9 mouse cellular contexts compared by ENCODE assay signal in genomic region chr1:45431922-45432321, GRCm38 (mm10).
DNase-seq lines count a peak whose midpoint lies in the region; ATAC-seq and TF ChIP-seq lines count a peak whose summit lies in the region.
"Had no signal": no experiment of that assay in that cellular context is flagged by ENCODE, and none has a peak within 500 bp of the region (broad histone marks: within the 10 kb centered on the region; RNA-seq: fewer than 3 reads in every experiment).

No protein-coding gene starts in this region.

- H3K9ac ChIP-seq in liver, embryonic 13.5 days, result no peak overlapping the region
- H3K9ac ChIP-seq: embryonic facial prominence, embryonic 15.5 days had no signal

- no peak overlapping the region for H3K4me3 ChIP-seq in cerebellum, adult 2 months (replicated peaks; ENCODE audit: insufficient read depth, low read depth, low read length)
- H3K4me3 ChIP-seq in liver, embryonic 13.5 days (replicated peaks), result no peak overlapping the region
- H3K4me3 ChIP-seq: embryonic facial prominence, embryonic 15.5 days had no signal

- no peak for ATAC-seq in liver, embryonic 13.5 days (ENCODE audit: low read depth)

- TF ChIP-seq POLR2A in cerebellum, adult 2 months (IDR thresholded peaks at IDR 0.05; ENCODE audit: borderline replicate concordance, insufficient read depth, low read length), result no peak

- no peaks in the 10 kb centered on the region for H3K27me3 ChIP-seq in cerebellum, adult 2 months (ENCODE audit: control insufficient read depth, insufficient read depth, low read length)
- H3K27me3 ChIP-seq in liver, embryonic 13.5 days, result no peaks in the 10 kb centered on the region
- H3K27me3 ChIP-seq: embryonic facial prominence, embryonic 15.5 days had no signal

- no peak overlapping the region for H3K27ac ChIP-seq in cerebellum, adult 2 months (ENCODE audit: insufficient read depth, low read length)
- no peak overlapping the region for H3K27ac ChIP-seq in liver, embryonic 13.5 days
- H3K27ac ChIP-seq: embryonic facial prominence, embryonic 15.5 days had no signal

- no peak overlapping the region for H3K4me2 ChIP-seq in liver, embryonic 13.5 days
- H3K4me2 ChIP-seq: embryonic facial prominence, embryonic 15.5 days had no signal

- H3K4me1 ChIP-seq in cerebellum, adult 2 months (ENCODE audit: control insufficient read depth, insufficient read depth, low read length), result no peaks in the 10 kb centered on the region
- no peaks in the 10 kb centered on the region for H3K4me1 ChIP-seq in liver, embryonic 13.5 days (replicated peaks)
- H3K4me1 ChIP-seq: embryonic facial prominence, embryonic 15.5 days had no signal

- DNase-seq in ovary, postnatal 14 days (ENCODE audit: low spot score), result peak; percentile 18
- no peak for DNase-seq in ovary, postnatal 10 days (ENCODE audit: low spot score)
- DNase-seq in cerebellum, adult 2 months, result peak in 1 of 2 experiments; percentile 14
- peak; percentile 5 to 71 for DNase-seq in frontal cortex, adult 2 months (ENCODE audit: extremely low spot score in 1 of 2, low spot score in 1 of 2)
- peak; percentile 21 to 53 for DNase-seq in kidney, adult 8-10 months
- DNase-seq in liver, embryonic 13.5 days, result peak; percentile 3
- DNase-seq in retina, embryonic 14.5 days (ENCODE audit: low spot score), result peak; percentile 74
- DNase-seq in B cell, adult 2 months, result no peak

- no peaks in the 10 kb centered on the region for H3K36me3 ChIP-seq in liver, embryonic 13.5 days

- no peaks in the 10 kb centered on the region for H3K9me3 ChIP-seq in liver, embryonic 13.5 days (replicated peaks)

- 12% methylated on average over 3 of the region's 3 CpGs for WGBS in cerebellum, adult 2 months
- WGBS in liver, embryonic 13.5 days (ENCODE audit: insufficient replicate concordance), result 19% methylated on average over 3 of the region's 3 CpGs

- peak; percentile 22; the same call in 1 of the 2 replicates for TF ChIP-seq CTCF in cerebellum, adult 2 months (IDR thresholded peaks at IDR 0.05; ENCODE audit: borderline replicate concordance, insufficient read depth, low read depth, low read length)

Comparison
In these comparisons a context has a peak if more than half of its experiments do, and no peak if none do; other contexts are left out.
1. DNase-seq: peak in ovary, postnatal 14 days (single experiment), frontal cortex, adult 2 months (2 of 2), kidney, adult 8-10 months (2 of 2), liver, embryonic 13.5 days (single experiment) and retina, embryonic 14.5 days (single experiment); none in ovary, postnatal 10 days (single experiment) and B cell, adult 2 months (0 of 2).